Mouse (Mus musculus) heart, postnatal 0 days (tissue): ENCODE measurements around the gene Hk1. TPM values are rescaled to one million over a fixed set of nuclear protein-coding genes. Genes with fewer than 3 reads are reported as not detected.

Experiments used
- ATAC-seq: fragments of 200-750 bp; cut with Nextera tagmentation; 2 replicates; pipeline ENCODE4 v1.8.0; 2017; ENCODE audit warnings: low read depth, moderate number of reproducible peaks, moderate library complexity; ENCODE audit not compliant: insufficient read depth
- DNase-seq: peaks from one replicate; pipeline ENCODE4 v3.0.0-alpha.2; 2016; ENCODE audit warnings: low spot score
- H3K27ac ChIP-seq: fragments of 300-500 bp; sonication (generic); 2 replicates; pipeline ENCODE4 v1.5.1; 2014; ENCODE audit warnings: low read depth, mild to moderate bottlenecking
- H3K27me3 ChIP-seq: fragments of 300-500 bp; sonication (generic); 2 replicates; pipeline ENCODE4 v1.6.1; 2014; ENCODE audit warnings: low read length, mixed read lengths; ENCODE audit not compliant: control insufficient read depth, insufficient read depth
- H3K36me3 ChIP-seq: fragments of 300-500 bp; sonication (generic); replicated peaks from 2 replicates; pipeline ENCODE4 v1.6.1; 2014; ENCODE audit warnings: low read length, mixed read lengths; ENCODE audit not compliant: control insufficient read depth, insufficient read depth
- H3K4me1 ChIP-seq: fragments of 300-500 bp; sonication (generic); 2 replicates; pipeline ENCODE4 v1.6.1; 2014; ENCODE audit warnings: antibody characterized with exemption; ENCODE audit not compliant: control insufficient read depth, insufficient read depth
- H3K4me2 ChIP-seq: fragments of 300-500 bp; sonication (generic); 2 replicates; pipeline ENCODE4 v1.6.1; 2014; ENCODE audit warnings: low read depth, mild to moderate bottlenecking, low read length, moderate library complexity
- H3K4me3 ChIP-seq: fragments of 300-500 bp; sonication (generic); 2 replicates; pipeline ENCODE4 v1.5.1; 2014; ENCODE audit warnings: low read depth, low read length
- H3K9ac ChIP-seq: fragments of 300-500 bp; sonication (generic); replicated peaks from 2 replicates; pipeline ENCODE4 v1.6.1; 2014; ENCODE audit warnings: low read depth, low read length, mixed read lengths
- H3K9me3 ChIP-seq: fragments of 300-500 bp; sonication (generic); replicated peaks from 2 replicates; pipeline ENCODE4 v1.6.1; 2016; ENCODE audit warnings: low read length; ENCODE audit not compliant: control insufficient read depth
- CTCF ChIP-seq: IDR thresholded peaks from 2 replicates; pipeline ENCODE4 v1.5.1; 2016; ENCODE audit warnings: antibody characterized with exemption, control low read depth, low read depth
- EP300 ChIP-seq: IDR thresholded peaks from 2 replicates; pipeline ENCODE4 v1.6.1; 2016; ENCODE audit warnings: antibody characterized with exemption, low read depth
- WGBS: fragments of 180-500 bp; shearing (Covaris S2); extraction: QIAGEN DNeasy Blood & Tissue Kit; methylation state at CpG from one replicate; pipeline ENCODE4 v1.1.7; 2014; 5-methylcytosine and 5-hydroxymethylcytosine counted together
- polyA plus RNA-seq: library from polyadenylated mRNA; unstranded; fragments of >200 nt; fragmentation: Nextera tagmentation; extraction: Ambion mirVana; gene quantifications from 2 replicates; pipeline ENCODE4 v1.2.1, GENCODE M21; 2015
- total RNA-seq: library from RNA; depleted of rRNA; stranded (reverse); fragments of >200 nt; gene quantifications from 2 replicates; pipeline ENCODE4 v1.2.3, GENCODE M21; 2014; ENCODE audit warnings: low replicate concordance; rRNA removed

Gene Hk1
- 100.0 and 140 TPM in 2 replicates for total RNA-seq
- 128 and 148 TPM in 2 replicates for polyA plus RNA-seq

- TF ChIP-seq EP300 (no peak), CTCF (no peak)
- Histone ChIP-seq H3K27ac (no peak within 1 kb of the TSS), H3K36me3 (no peaks in the 10 kb centered on the region), H3K4me3 (no peak within 1 kb of the TSS), H3K4me2 (no peak within 1 kb of the TSS), H3K9ac (no peak within 1 kb of the TSS), H3K27me3 (no peaks in the 10 kb centered on the region), H3K4me1 (no peaks in the 10 kb centered on the region), H3K9me3 (no peaks in the 10 kb centered on the region)
- no peak for ATAC-seq
- 79% methylated on average over 1 of the region's 1 CpGs for WGBS
- no peak for DNase-seq
Observed at GRCm38 (mm10) chr10:62379808-62380207, at the start of gene Hk1. TSS of gene Hk1 (minus strand) at chr10:62379908.

- Histone ChIP-seq H3K36me3 (peaks cover 27% of the 10 kb centered on the region), H3K4me3 (no peak overlapping the region), H3K27ac (no peak overlapping the region), H3K9me3 (no peaks in the 10 kb centered on the region), H3K9ac (no peak overlapping the region), H3K27me3 (no peaks in the 10 kb centered on the region), H3K4me1 (0 out of 2 replicates have a peak, but pooled peaks cover 6% of the 10 kb centered on the region), H3K4me2 (no peak overlapping the region)
- WGBS: 43% methylated on average over 9 of the region's 9 CpGs
- DNase-seq (peak; percentile 6), ATAC-seq (no peak; the same call in 1 of the 2 replicates)
- TF ChIP-seq CTCF: no peak
- TF ChIP-seq EP300: no peak
Observed at GRCm38 (mm10) chr10:62425081-62425871, 45.6 kb upstream of the Hk1 start.

DNA sequence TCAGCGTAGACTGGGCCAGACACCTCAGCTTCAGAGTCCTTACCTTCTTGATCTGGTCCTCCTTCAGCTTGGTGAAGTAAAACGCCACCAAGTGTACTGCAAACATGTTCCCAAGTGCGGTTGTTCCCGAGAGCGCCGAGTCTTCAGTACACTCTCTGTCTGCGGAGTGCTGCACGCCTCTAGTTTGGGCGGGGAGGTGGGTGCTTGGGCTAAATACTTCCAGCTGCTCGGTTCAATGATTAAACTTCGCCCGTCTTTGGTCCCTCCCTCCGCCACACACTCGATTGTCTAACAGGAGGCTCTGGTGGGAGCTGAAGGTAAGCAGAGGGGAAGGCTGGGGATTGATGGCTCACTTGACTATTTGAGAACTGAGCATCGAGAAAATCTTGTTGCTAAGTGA is 42.5 kb upstream of the Hk1 start, which contains the start of gene Hkdc1:
Gene Hkdc1, minus strand, starts transcription at position 237 of the 400 bp plus-strand sequence.
- DNase-seq: no peak
- no peaks in the 10 kb centered on the region for H3K9me3 ChIP-seq
- WGBS: 66% methylated on average over 15 of the region's 15 CpGs
- no peak within 1 kb of the TSS for H3K4me3 ChIP-seq
- no peak for ATAC-seq
- TF ChIP-seq CTCF (no peak), EP300 (no peak)
- no peak within 1 kb of the TSS for H3K9ac ChIP-seq
- no peaks in the 10 kb centered on the region for H3K27me3 ChIP-seq
- H3K4me1 ChIP-seq: 0 out of 2 replicates have a peak, but pooled peaks cover 6% of the 10 kb centered on the region
- H3K27ac ChIP-seq: no peak within 1 kb of the TSS
- H3K4me2 ChIP-seq: no peak within 1 kb of the TSS
- no peaks in the 10 kb centered on the region for H3K36me3 ChIP-seq

DNA sequence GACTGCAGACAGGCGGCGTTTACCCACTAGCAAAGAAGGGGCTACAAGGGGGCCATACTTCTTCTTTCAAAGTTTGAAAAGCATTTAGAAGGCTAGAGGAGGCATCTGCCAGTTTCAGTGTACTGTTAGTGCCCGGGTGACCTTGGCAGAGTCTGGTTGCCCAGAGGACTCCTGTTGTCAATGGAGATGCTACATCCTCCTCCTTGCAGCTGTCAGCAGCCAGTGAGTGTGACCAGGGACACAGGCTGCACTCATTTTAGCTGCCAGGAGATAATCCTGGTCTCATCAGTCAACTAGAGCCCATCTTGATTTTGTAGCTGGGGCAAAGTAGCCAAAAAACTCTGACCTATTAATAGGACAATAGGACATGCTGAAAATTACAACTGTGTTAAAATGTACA is 41.4 kb upstream of the Hk1 start:
- no peaks in the 10 kb centered on the region for H3K36me3 ChIP-seq
- WGBS: 50% methylated on average over 3 of the region's 3 CpGs
- no peak overlapping the region for H3K27ac ChIP-seq
- no peaks in the 10 kb centered on the region for H3K9me3 ChIP-seq
- H3K9ac ChIP-seq: no peak overlapping the region
- peak; percentile 77 for ATAC-seq
- TF ChIP-seq EP300: no peak
- TF ChIP-seq CTCF: no peak
- DNase-seq: peak; percentile 62
- no peaks in the 10 kb centered on the region for H3K27me3 ChIP-seq
- 0 out of 2 replicates have a peak, but pooled peaks cover 6% of the 10 kb centered on the region for H3K4me1 ChIP-seq
- no peak overlapping the region for H3K4me3 ChIP-seq
- no peak overlapping the region for H3K4me2 ChIP-seq

DNA sequence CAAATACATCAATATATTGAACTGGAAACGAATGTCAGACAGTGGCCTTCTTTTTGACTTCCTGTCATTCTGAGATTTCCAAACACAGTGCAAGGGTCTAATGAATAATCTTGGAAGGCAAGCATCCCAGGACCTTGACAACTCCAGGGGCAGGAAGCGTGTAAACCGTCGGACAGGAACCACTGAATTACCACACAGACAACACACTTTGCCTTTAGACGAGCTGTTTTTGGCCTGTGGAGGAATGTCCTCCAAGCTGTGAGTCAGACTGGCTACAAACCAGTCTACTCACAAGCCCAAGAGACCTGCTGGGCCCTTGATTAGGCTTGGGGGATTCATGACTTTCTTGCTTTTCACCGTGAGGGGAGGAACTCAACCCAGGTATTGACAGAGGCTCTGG is 40.7 kb upstream of the Hk1 start:
- H3K27ac ChIP-seq: no peak overlapping the region
- H3K9me3 ChIP-seq: no peaks in the 10 kb centered on the region
- no peak overlapping the region for H3K4me2 ChIP-seq
- H3K4me3 ChIP-seq: no peak overlapping the region
- H3K36me3 ChIP-seq: no peaks in the 10 kb centered on the region
- TF ChIP-seq EP300: no peak
- no peak for TF ChIP-seq CTCF
- no peak for ATAC-seq
- 0 out of 2 replicates have a peak, but pooled peaks cover 6% of the 10 kb centered on the region for H3K4me1 ChIP-seq
- H3K27me3 ChIP-seq: no peaks in the 10 kb centered on the region
- DNase-seq: no peak
- no peak overlapping the region for H3K9ac ChIP-seq
- 61% methylated on average over 6 of the region's 6 CpGs for WGBS
